Mouse (Mus musculus) MEL (cell line): Measurements from ENCODE around the gene Rin2. TPM values are rescaled to one million over a fixed set of nuclear protein-coding genes. Genes with fewer than 3 reads are reported as not detected.

Experiments used
- DNase-seq: peaks from one replicate; pipeline ENCODE4 v3.0.0; 2011; ENCODE audit warnings: low read depth, low spot score
- H3K27ac ChIP-seq: 2 replicates; pipeline ENCODE4 v1.5.1; 2012; ENCODE audit warnings: low read depth, mild to moderate bottlenecking, control low read depth, low read length, moderate library complexity; ENCODE audit not compliant: control insufficient read depth
- H3K27me3 ChIP-seq, 2 experiments: fragments of 150-350 bp in 1 of 2; sonication (generic) in 1 of 2; 2 replicates each; pipeline ENCODE4 v1.6.1; 2012; ENCODE audit warnings: low read length in 2 of 2, mild to moderate bottlenecking in 2 of 2, improper control_type of control experiment in 1 of 2, moderate library complexity in 1 of 2; ENCODE audit not compliant: insufficient read depth in 2 of 2, control insufficient read depth in 1 of 2
- H3K36me3 ChIP-seq, 2 experiments: 2 replicates each; pipeline ENCODE4 v1.6.1; 2012 to 2014; ENCODE audit warnings: low read length in 2 of 2, improper control_type of control experiment in 1 of 2, inconsistent platforms in 1 of 2, mild to moderate bottlenecking in 1 of 2; ENCODE audit not compliant: insufficient read depth in 2 of 2, control insufficient read depth in 1 of 2
- H3K4me1 ChIP-seq, 2 experiments: fragments of 150-350 bp in 1 of 2; sonication (generic) in 1 of 2; 2 replicates each; pipeline ENCODE4 v1.6.1; 2012; ENCODE audit warnings: low read length in 2 of 2, improper control_type of control experiment in 1 of 2, mild to moderate bottlenecking in 1 of 2; ENCODE audit not compliant: insufficient read depth in 2 of 2, control insufficient read depth in 1 of 2
- H3K4me3 ChIP-seq, 2 experiments: fragments of 150-350 bp in 1 of 2; sonication (generic) in 1 of 2; 2 replicates each; pipeline ENCODE4 v1.5.1; 2012; ENCODE audit warnings: low read depth in 2 of 2, low read length in 2 of 2, mild to moderate bottlenecking in 2 of 2, moderate library complexity in 2 of 2, control low read depth in 1 of 2, improper control_type of control experiment in 1 of 2; ENCODE audit not compliant: control insufficient read depth in 1 of 2, insufficient read depth in 1 of 2
- H3K79me2 ChIP-seq: 2 replicates; pipeline ENCODE4 v1.6.1; 2012; ENCODE audit warnings: mild to moderate bottlenecking, low read length, moderate library complexity; ENCODE audit not compliant: control insufficient read depth, poor library complexity, insufficient read depth
- H3K9ac ChIP-seq: 2 replicates; pipeline ENCODE4 v1.6.1; 2012; ENCODE audit warnings: low read depth, mild to moderate bottlenecking, control low read depth, low read length, moderate library complexity; ENCODE audit not compliant: control insufficient read depth, poor library complexity, severe bottlenecking
- H3K9me3 ChIP-seq: fragments of 150-350 bp; sonication (generic); replicated peaks from 2 replicates; pipeline ENCODE4 v1.6.1; 2012; ENCODE audit warnings: mild to moderate bottlenecking, low read length, improper control_type of control experiment, moderate library complexity; ENCODE audit not compliant: insufficient read depth
- BHLHE40 ChIP-seq: IDR thresholded peaks from 2 replicates; pipeline ENCODE4 v1.6.1; 2012; ENCODE audit warnings: low read depth, mild to moderate bottlenecking, inconsistent platforms, low read length, improper control_type of control experiment, borderline replicate concordance
- CHD2 ChIP-seq: IDR thresholded peaks from 2 replicates; pipeline ENCODE4 v1.6.1; 2011; ENCODE audit warnings: low read length, improper control_type of control experiment
- CTCF ChIP-seq, 3 experiments: IDR thresholded peaks in 2 of 3; conservative IDR thresholded peaks in 1 of 3; 2 replicates each; pipeline ENCODE4 v1.5.1; 2011 to 2012; ENCODE audit warnings: low read length in 3 of 3, low read depth in 2 of 3, mild to moderate bottlenecking in 2 of 3, improper control_type of control experiment in 1 of 3, inconsistent platforms in 1 of 3, mixed read lengths in 1 of 3, moderate library complexity in 1 of 3; ENCODE audit not compliant: control insufficient read depth in 1 of 3, insufficient read depth in 1 of 3, poor library complexity in 1 of 3, severe bottlenecking in 1 of 3
- ETS1 ChIP-seq: IDR thresholded peaks from 2 replicates; pipeline ENCODE4 v1.6.1; 2012; ENCODE audit warnings: low read depth, mild to moderate bottlenecking, inconsistent platforms, low read length, improper control_type of control experiment, moderate library complexity
- GATA1 ChIP-seq: IDR thresholded peaks from 2 replicates; pipeline ENCODE4 v1.6.1; 2011; ENCODE audit warnings: low read depth, low read length, improper control_type of control experiment
- HCFC1 ChIP-seq: IDR thresholded peaks from 2 replicates; pipeline ENCODE4 v1.6.1; 2012; ENCODE audit warnings: low read depth, mild to moderate bottlenecking, inconsistent platforms, low read length, improper control_type of control experiment, moderate library complexity
- MAFK ChIP-seq: IDR thresholded peaks from 2 replicates; pipeline ENCODE4 v1.6.1; 2011; ENCODE audit warnings: low read depth, mild to moderate bottlenecking, low read length, improper control_type of control experiment, borderline replicate concordance
- MAX ChIP-seq: IDR thresholded peaks from 2 replicates; pipeline ENCODE4 v1.6.1; 2011; ENCODE audit warnings: low read length, improper control_type of control experiment
- MAZ ChIP-seq: IDR thresholded peaks from 2 replicates; pipeline ENCODE4 v1.6.1; 2012; ENCODE audit warnings: low read depth, mild to moderate bottlenecking, inconsistent platforms, low read length, improper control_type of control experiment
- MEF2A ChIP-seq: IDR thresholded peaks from 2 replicates; pipeline ENCODE4 v1.6.1; 2014; ENCODE audit warnings: low read depth, mild to moderate bottlenecking, inconsistent platforms, low read length, improper control_type of control experiment; ENCODE audit not compliant: poor library complexity, insufficient replicate concordance, severe bottlenecking; ENCODE audit errors: extremely low read depth
- MXI1 ChIP-seq: IDR thresholded peaks from 2 replicates; pipeline ENCODE4 v1.6.1; 2011; ENCODE audit warnings: mild to moderate bottlenecking, low read depth, low read length, improper control_type of control experiment
- NELFE ChIP-seq: IDR thresholded peaks from 2 replicates; pipeline ENCODE4 v1.6.1; 2011; ENCODE audit warnings: low read depth, low read length, improper control_type of control experiment
- POLR2A ChIP-seq, 2 experiments: IDR thresholded peaks; 2 replicates each; pipeline ENCODE4 v1.6.1; 2011 to 2012; ENCODE audit warnings: low read length in 2 of 2, mild to moderate bottlenecking in 2 of 2, control low read depth in 1 of 2, improper control_type of control experiment in 1 of 2, low read depth in 1 of 2, moderate library complexity in 1 of 2; ENCODE audit not compliant: control insufficient read depth in 1 of 2, insufficient read depth in 1 of 2, poor library complexity in 1 of 2
- POLR2AphosphoS5 ChIP-seq: IDR thresholded peaks from 2 replicates; pipeline ENCODE4 v1.6.1; 2012; ENCODE audit warnings: low read depth, borderline replicate concordance, mild to moderate bottlenecking, inconsistent platforms, low read length, moderate library complexity, mixed read lengths
- SIN3A ChIP-seq: IDR thresholded peaks from 2 replicates; pipeline ENCODE4 v1.6.1; 2012; ENCODE audit warnings: low read length, improper control_type of control experiment, inconsistent platforms
- SMC3 ChIP-seq: IDR thresholded peaks from 2 replicates; pipeline ENCODE4 v1.6.1; 2011; ENCODE audit warnings: low read depth, low read length, improper control_type of control experiment
- USF1 ChIP-seq: IDR thresholded peaks from 2 replicates; pipeline ENCODE4 v1.6.1; 2014; ENCODE audit warnings: low read depth, mild to moderate bottlenecking, inconsistent platforms, low read length, improper control_type of control experiment, moderate library complexity
- ZC3H11A ChIP-seq: IDR thresholded peaks from 2 replicates; pipeline ENCODE4 v1.6.1; 2012; ENCODE audit warnings: low read depth, mild to moderate bottlenecking, inconsistent platforms, low read length, improper control_type of control experiment
- ZKSCAN1 ChIP-seq: IDR thresholded peaks from 2 replicates; pipeline ENCODE4 v1.6.1; 2012; ENCODE audit warnings: low read depth, mild to moderate bottlenecking, inconsistent platforms, low read length, improper control_type of control experiment, moderate library complexity
- ZMIZ1 ChIP-seq: IDR thresholded peaks from 2 replicates; pipeline ENCODE4 v1.6.1; 2012; ENCODE audit warnings: low read depth, mild to moderate bottlenecking, inconsistent platforms, low read length, improper control_type of control experiment, moderate library complexity
- polyA plus RNA-seq, 2 experiments: library from polyadenylated mRNA; stranded (reverse) in 1 of 2; unstranded in 1 of 2; fragments of >175 nt in 1 of 2; fragments of >200 nt in 1 of 2; gene quantifications; 2 replicates each; pipeline versions ENCODE4 v1.2.1 to v1.2.4; 2012; ENCODE audit warnings: low replicate concordance in 2 of 2, low read depth in 1 of 2; ENCODE audit not compliant: insufficient read length in 2 of 2, insufficient read depth in 1 of 2, missing spikeins in 1 of 2
- total RNA-seq: library from RNA; depleted of rRNA; stranded (reverse); fragments of 300-350 nt; gene quantifications from 2 replicates; pipeline ENCODE4 v1.2.3, GENCODE M21; 2012

Rin2 gene
- total and polyA plus RNA-seq, 3 experiments, result 0.01 TPM; not detected in 2

- TF ChIP-seq ETS1 (no peak), SIN3A (no peak), MXI1 (no peak), POLR2A (IDR thresholded peaks at IDR 0.05; ENCODE audit: control insufficient read depth in 1 of 2, insufficient read depth in 1 of 2, low read depth in 1 of 2, low read length in 2 of 2, poor library complexity in 1 of 2) (no peak), CHD2 (no peak), MAZ (no peak), MEF2A (no peak), MAX (no peak), POLR2AphosphoS5 (no peak), USF1 (no peak), GATA1 (no peak), MAFK (no peak), CTCF (IDR thresholded peaks at IDR 0.05 in 2 of 3, conservative IDR thresholded peaks at IDR 0.05 in 1 of 3; ENCODE audit: control insufficient read depth in 1 of 3, insufficient read depth in 1 of 3, low read depth in 2 of 3, low read length in 3 of 3, poor library complexity in 1 of 3, severe bottlenecking in 1 of 3) (no peak), NELFE (no peak), ZKSCAN1 (no peak), ZMIZ1 (no peak), BHLHE40 (no peak), SMC3 (no peak), HCFC1 (no peak)
- Histone ChIP-seq H3K79me2 (no peaks in the 10 kb centered on the region), H3K9ac (no peak overlapping the region), H3K27me3 (no peaks in the 10 kb centered on the region), H3K36me3 (no peaks in the 10 kb centered on the region), H3K9me3 (no peaks in the 10 kb centered on the region), H3K4me3 (no peak overlapping the region), H3K4me1 (no peaks in the 10 kb centered on the region), H3K27ac (no peak overlapping the region)
- DNase-seq, result no peak
These were observed 55.3 kb downstream of the Rin2 start for GRCm38 (mm10) chr2:145730189-145730880.

GRCm38 (mm10) chr2:145730905-145731304 is 55.9 kb downstream of the Rin2 start:
- Histone ChIP-seq H3K9me3 (no peaks in the 10 kb centered on the region), H3K27me3 (no peaks in the 10 kb centered on the region), H3K36me3 (no peaks in the 10 kb centered on the region), H3K4me1 (no peaks in the 10 kb centered on the region), H3K27ac (no peak overlapping the region), H3K9ac (no peak overlapping the region), H3K4me3 (no peak overlapping the region), H3K79me2 (no peaks in the 10 kb centered on the region)
- TF ChIP-seq NELFE (no peak), ZC3H11A (no peak)
- DNase-seq, result no peak
